Mouse (Mus musculus) ES-E14 (cell line): ENCODE data around the gene Tek.

Experiments
- CHD2 ChIP-seq: IDR thresholded peaks from 2 replicates; pipeline ENCODE4 v1.6.1; 2014; ENCODE audit warnings: mild to moderate bottlenecking, low read depth, low read length, inconsistent platforms
- HCFC1 ChIP-seq: IDR thresholded peaks from 2 replicates; pipeline ENCODE4 v1.6.1; 2012; ENCODE audit warnings: low read length, inconsistent platforms, borderline replicate concordance; ENCODE audit not compliant: insufficient read depth
- MAFK ChIP-seq: IDR thresholded peaks from 2 replicates; pipeline ENCODE4 v1.6.1; 2014; ENCODE audit warnings: mild to moderate bottlenecking, low read depth, low read length, inconsistent platforms; ENCODE audit not compliant: insufficient read depth
- ZNF384 ChIP-seq: IDR thresholded peaks from 2 replicates; pipeline ENCODE4 v1.6.1; 2012; ENCODE audit warnings: low read depth, low read length, inconsistent platforms

DNA sequence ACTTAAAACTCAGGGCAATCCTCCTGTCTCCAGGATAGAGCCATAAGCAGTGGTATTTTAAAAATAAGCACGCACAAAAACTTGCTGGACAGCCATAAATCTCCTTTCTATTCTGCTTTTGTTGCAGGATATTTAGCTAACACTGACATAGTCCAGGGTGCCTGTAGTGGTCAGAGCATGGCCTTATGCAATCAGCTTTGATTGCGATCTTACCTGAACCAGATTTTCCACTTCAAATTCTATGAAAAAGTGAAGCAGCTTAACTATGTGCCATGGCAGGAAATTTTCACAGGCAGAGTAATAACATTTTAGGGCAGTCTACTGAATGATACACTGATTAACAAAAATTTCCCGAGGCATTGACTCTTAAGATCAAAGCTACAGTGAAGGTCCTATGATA is 115.2 kb downstream of the Tek start:
- TF ChIP-seq CHD2 (no peak), MAFK (no peak), ZNF384 (no peak), HCFC1 (no peak)
